Mouse (Mus musculus): ENCODE measurements at regions not wholly inside any gene's neighbourhood (a gene's known extent, or its start where the extent isn't known, plus 50 kb on each side); places are given as distances from the start of the nearest gene placed in this dataset.
A peak's percentile ranks its signal among the peaks of the same experiment; 100 is the strongest.

DNA sequence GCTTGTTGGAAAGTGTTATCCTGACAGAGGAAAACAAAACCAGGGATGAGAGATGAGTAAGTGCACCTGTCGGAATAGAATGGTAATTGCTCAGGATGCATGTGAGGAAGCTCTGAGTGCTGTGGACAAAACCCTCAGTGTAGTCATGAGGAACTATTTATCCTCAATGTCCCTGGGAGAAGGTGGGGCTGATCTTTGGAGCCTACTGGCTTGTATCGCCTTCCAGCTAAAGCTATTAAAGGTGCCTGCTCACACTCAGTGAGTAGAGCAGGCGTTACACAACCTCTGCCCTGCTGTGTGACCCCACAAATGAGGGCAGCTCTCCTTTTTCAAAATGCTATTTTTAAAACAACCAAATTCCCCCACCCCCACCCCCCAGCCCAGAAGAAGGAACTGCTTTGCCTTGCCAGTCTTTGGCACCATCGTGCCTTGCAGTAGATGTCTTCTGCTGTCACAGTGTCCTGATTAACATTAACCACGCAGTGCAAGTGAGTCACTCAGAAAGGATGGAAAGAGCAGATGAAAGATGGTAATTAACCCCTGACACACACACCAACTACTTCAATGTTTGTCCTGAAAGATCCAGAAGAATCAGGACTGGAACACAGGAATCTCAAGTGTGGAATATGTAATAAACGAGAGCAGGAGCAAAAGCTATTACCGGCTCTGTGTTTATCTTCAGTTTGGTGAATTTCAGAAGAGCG lies 440.8 kb upstream of the Tnp1 start:
- H3K36me3 ChIP-seq (ENCODE audit: insufficient read depth, low read length), result no peaks in the 10 kb centered on the region
- H3K27ac ChIP-seq, result no peak overlapping the region
- TF ChIP-seq CTCF (IDR thresholded peaks at IDR 0.05; ENCODE audit: low read depth), result no peak
- H3K9ac ChIP-seq (ENCODE audit: low read depth, low read length), result no peak overlapping the region
- DNase-seq (ENCODE audit: low spot score), result no peak
- no peak overlapping the region for H3K4me3 ChIP-seq (replicated peaks; ENCODE audit: low read depth, low read length)
- no peaks in the 10 kb centered on the region for H3K27me3 ChIP-seq (ENCODE audit: insufficient read depth, low read length)
- H3K4me1 ChIP-seq (replicated peaks; ENCODE audit: insufficient read depth, low read length), result 0 out of 2 replicates have a peak, but pooled peaks cover 2% of the 10 kb centered on the region
- no peak overlapping the region for H3K4me2 ChIP-seq (ENCODE audit: low read length)
- ATAC-seq (replicated peaks; ENCODE audit: low FRiP score, low read depth), result no peak
- WGBS, result 66% methylated on average over 8 of the region's 8 CpGs
- no peaks in the 10 kb centered on the region for H3K9me3 ChIP-seq (replicated peaks; ENCODE audit: low read length)

DNA sequence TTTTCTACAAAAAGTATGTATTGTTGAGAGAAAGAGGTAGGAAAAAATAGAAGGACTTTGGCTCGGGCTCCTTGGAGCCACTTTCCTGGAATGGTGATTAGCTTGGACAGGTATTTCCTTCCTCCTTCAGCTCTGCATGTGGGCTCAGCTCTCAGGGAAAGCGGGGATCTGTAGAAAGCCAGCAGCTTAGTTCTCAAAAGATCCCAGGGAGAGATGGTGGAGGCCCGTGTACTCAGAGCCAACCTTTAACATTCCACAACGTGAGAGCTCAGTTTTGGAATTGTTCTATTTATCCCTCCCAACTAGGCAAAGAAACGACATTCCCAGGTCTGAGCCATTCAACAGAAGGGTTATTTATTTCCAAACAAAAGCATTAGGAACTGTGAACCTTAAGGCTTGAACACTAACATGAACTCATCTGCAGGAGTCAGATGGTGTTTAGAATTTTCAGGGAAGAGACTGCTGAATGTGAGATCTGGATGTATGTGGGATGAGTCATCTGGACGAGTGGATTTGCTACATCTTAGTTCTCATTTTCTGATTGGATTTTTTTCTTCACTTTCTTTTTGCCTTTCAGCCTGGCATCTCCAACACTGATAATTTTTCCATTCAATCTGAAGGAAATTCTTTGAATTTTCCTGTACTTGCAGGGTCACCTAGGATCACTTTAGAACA lies 428.6 kb upstream of the Tnp1 start:
- no peaks in the 10 kb centered on the region for H3K27me3 ChIP-seq (ENCODE audit: insufficient read depth, low read length)
- no peaks in the 10 kb centered on the region for H3K36me3 ChIP-seq (ENCODE audit: insufficient read depth, low read length)
- no peak for TF ChIP-seq CTCF (IDR thresholded peaks at IDR 0.05; ENCODE audit: low read depth)
- no peak overlapping the region for H3K27ac ChIP-seq
- no peak overlapping the region for H3K9ac ChIP-seq (ENCODE audit: low read depth, low read length)
- H3K4me2 ChIP-seq (ENCODE audit: low read length), result no peak overlapping the region
- WGBS, result 46% methylated on average over 6 of the region's 6 CpGs
- ATAC-seq (replicated peaks; ENCODE audit: low FRiP score, low read depth), result no peak
- no peaks in the 10 kb centered on the region for H3K4me1 ChIP-seq (replicated peaks; ENCODE audit: insufficient read depth, low read length)
- no peaks in the 10 kb centered on the region for H3K9me3 ChIP-seq (replicated peaks; ENCODE audit: low read length)
- DNase-seq (ENCODE audit: low spot score), result peak; percentile 19
- no peak overlapping the region for H3K4me3 ChIP-seq (replicated peaks; ENCODE audit: low read depth, low read length)

DNA sequence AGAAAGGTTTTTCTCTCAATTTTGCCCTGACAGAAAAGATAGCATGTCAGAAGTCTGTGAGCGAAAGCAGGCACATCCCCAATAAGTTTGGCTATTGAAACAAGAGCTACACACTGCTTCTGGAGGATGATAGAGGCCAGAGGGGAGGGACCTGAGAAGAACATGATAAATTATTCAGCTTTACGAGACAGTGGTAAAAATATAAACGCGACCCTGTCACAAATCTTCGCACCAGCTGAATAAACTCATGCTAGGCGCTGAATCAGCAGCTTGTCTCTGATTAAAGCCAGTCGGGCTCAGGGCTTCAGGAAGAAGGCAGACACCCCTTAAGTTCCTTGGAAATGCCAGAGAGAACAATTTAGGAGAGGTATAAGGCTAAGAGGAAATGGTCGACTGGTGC lies 422.7 kb upstream of the Tnp1 start:
- Histone ChIP-seq H3K9me3 (replicated peaks; ENCODE audit: low read length) (no peaks in the 10 kb centered on the region), H3K27ac (no peak overlapping the region), H3K9ac (ENCODE audit: low read depth, low read length) (no peak overlapping the region), H3K4me3 (replicated peaks; ENCODE audit: low read depth, low read length) (no peak overlapping the region), H3K27me3 (ENCODE audit: insufficient read depth, low read length) (no peaks in the 10 kb centered on the region), H3K4me2 (ENCODE audit: low read length) (no peak overlapping the region), H3K36me3 (ENCODE audit: insufficient read depth, low read length) (no peaks in the 10 kb centered on the region), H3K4me1 (replicated peaks; ENCODE audit: insufficient read depth, low read length) (no peaks in the 10 kb centered on the region)
- ATAC-seq (replicated peaks; ENCODE audit: low FRiP score, low read depth) (no peak), DNase-seq (ENCODE audit: low spot score) (peak; percentile 75)
- no peak for TF ChIP-seq CTCF (IDR thresholded peaks at IDR 0.05; ENCODE audit: low read depth)
- WGBS, result 17% methylated on average over 8 of the region's 8 CpGs

DNA sequence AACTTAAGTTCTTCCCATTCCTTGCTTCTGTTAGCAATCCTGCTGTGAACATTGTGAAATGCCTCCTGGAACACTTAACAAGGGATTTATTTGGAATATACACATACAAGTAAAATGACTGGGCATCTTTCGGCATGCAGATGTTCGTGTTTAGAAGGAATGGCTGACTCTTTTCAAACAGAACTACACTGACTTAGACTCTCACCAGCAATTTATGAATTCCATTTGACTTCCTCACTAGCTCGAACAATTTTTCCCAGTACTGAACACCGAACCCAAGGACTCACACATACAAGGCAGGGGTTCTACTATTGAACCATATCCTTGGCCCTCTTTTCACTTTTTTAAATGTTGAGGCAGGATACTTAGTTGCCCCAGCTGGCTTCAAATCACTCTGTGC lies 412.4 kb upstream of the Tnp1 start:
- Histone ChIP-seq H3K4me1 (replicated peaks; ENCODE audit: insufficient read depth, low read length) (no peaks in the 10 kb centered on the region), H3K9ac (ENCODE audit: low read depth, low read length) (no peak overlapping the region), H3K27ac (no peak overlapping the region), H3K27me3 (ENCODE audit: insufficient read depth, low read length) (no peaks in the 10 kb centered on the region), H3K9me3 (replicated peaks; ENCODE audit: low read length) (no peaks in the 10 kb centered on the region), H3K36me3 (ENCODE audit: insufficient read depth, low read length) (no peaks in the 10 kb centered on the region), H3K4me3 (replicated peaks; ENCODE audit: low read depth, low read length) (no peak overlapping the region), H3K4me2 (ENCODE audit: low read length) (no peak overlapping the region)
- DNase-seq (ENCODE audit: low spot score), result no peak
- ATAC-seq (replicated peaks; ENCODE audit: low FRiP score, low read depth), result no peak
- 92% methylated on average over 4 of the region's 4 CpGs for WGBS
- TF ChIP-seq CTCF (IDR thresholded peaks at IDR 0.05; ENCODE audit: low read depth), result no peak

DNA sequence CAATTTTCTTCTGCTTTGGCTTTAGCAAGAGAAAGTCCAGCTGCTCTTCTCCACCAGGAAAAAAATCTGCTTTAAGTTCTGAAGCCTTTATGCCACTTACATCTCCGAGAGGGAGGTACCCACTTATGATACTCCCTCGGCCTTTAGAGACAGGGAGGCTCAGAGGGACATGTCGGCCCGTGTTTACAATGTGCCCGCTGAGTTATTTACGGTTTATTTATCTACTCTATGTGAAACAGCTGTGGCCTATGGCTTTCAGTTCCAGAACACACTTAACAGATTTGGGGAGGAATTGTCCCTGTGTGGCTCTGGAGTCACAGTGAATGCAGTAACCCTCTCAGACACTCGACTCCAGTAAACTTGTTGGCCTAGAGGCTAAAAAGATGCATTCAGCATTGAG lies 409.3 kb upstream of the Tnp1 start:
- Histone ChIP-seq H3K4me3 (replicated peaks; ENCODE audit: low read depth, low read length) (no peak overlapping the region), H3K4me1 (replicated peaks; ENCODE audit: insufficient read depth, low read length) (no peaks in the 10 kb centered on the region), H3K9me3 (replicated peaks; ENCODE audit: low read length) (no peaks in the 10 kb centered on the region), H3K9ac (ENCODE audit: low read depth, low read length) (no peak overlapping the region), H3K36me3 (ENCODE audit: insufficient read depth, low read length) (no peaks in the 10 kb centered on the region), H3K27me3 (ENCODE audit: insufficient read depth, low read length) (no peaks in the 10 kb centered on the region), H3K4me2 (ENCODE audit: low read length) (no peak overlapping the region), H3K27ac (no peak overlapping the region)
- ATAC-seq (replicated peaks; ENCODE audit: low FRiP score, low read depth) (no peak), DNase-seq (ENCODE audit: low spot score) (peak; percentile 80)
- TF ChIP-seq CTCF (IDR thresholded peaks at IDR 0.05; ENCODE audit: low read depth), result no peak
- 19% methylated on average over 7 of the region's 7 CpGs for WGBS

DNA sequence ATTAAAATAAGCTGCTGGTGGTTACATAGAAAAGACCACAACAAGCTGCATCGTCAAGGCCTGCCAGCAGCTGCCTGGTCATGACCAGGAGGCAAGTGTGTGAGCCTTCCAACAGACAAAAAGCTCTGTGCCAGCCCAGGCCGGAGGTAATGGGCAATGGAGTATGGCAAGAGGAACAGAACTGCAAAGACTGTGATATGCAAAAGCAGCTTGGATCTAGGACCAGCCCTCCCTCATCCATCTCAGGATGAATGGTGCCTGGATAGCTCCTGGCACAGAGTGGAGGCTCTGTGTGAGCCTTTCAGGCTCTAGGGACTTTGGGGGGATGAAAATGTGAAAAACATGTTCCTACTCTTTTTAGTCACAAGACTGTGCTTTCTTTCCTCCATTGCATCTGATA lies 402.5 kb upstream of the Tnp1 start:
- Histone ChIP-seq H3K9ac (ENCODE audit: low read depth, low read length) (no peak overlapping the region), H3K4me3 (replicated peaks; ENCODE audit: low read depth, low read length) (no peak overlapping the region), H3K27me3 (ENCODE audit: insufficient read depth, low read length) (no peaks in the 10 kb centered on the region), H3K9me3 (replicated peaks; ENCODE audit: low read length) (no peaks in the 10 kb centered on the region), H3K36me3 (ENCODE audit: insufficient read depth, low read length) (no peaks in the 10 kb centered on the region), H3K27ac (no peak overlapping the region), H3K4me1 (replicated peaks; ENCODE audit: insufficient read depth, low read length) (no peaks in the 10 kb centered on the region), H3K4me2 (ENCODE audit: low read length) (no peak overlapping the region)
- no peak for ATAC-seq (replicated peaks; ENCODE audit: low FRiP score, low read depth)
- TF ChIP-seq CTCF (IDR thresholded peaks at IDR 0.05; ENCODE audit: low read depth), result no peak
- DNase-seq (ENCODE audit: low spot score), result no peak
- 75% methylated on average over 2 of the region's 2 CpGs for WGBS
